17 mouse cellular contexts compared by ENCODE assay signal in genomic region chr8:24725630-24726029, GRCm38 (mm10). TPM values are rescaled to one million over a fixed set of nuclear protein-coding genes. Genes with fewer than 3 reads are reported as not detected.
DNase-seq lines count a peak whose midpoint lies in the region; ATAC-seq lines count a peak whose summit lies in the region.
"Had no signal": no experiment of that assay in that cellular context is flagged by ENCODE, and none has a peak within 500 bp of the region (broad histone marks: within the 10 kb centered on the region; RNA-seq: fewer than 3 reads in every experiment).

Gene Adam3 (minus strand): TSS chr8:24725852.

- 26% methylated on average over 11 of the region's 11 CpGs for WGBS in liver, embryonic 11.5 days
- WGBS in hindbrain, embryonic 14.5 days: 62% methylated on average over 11 of the region's 11 CpGs

- ATAC-seq in liver, embryonic 11.5 days (replicated peaks; ENCODE audit: low FRiP score): no peak
- peak; percentile 99 for ATAC-seq in hematopoietic stem cell, adult 5-6 weeks (replicated peaks in 1 of 2; ENCODE audit: insufficient read depth in 1 of 2, low FRiP score in 2 of 2, low TSS enrichment in 1 of 2, low read depth in 1 of 2, poor library complexity in 2 of 2, severe bottlenecking in 2 of 2)
- ATAC-seq in megakaryocyte, adult 5-6 weeks (ENCODE audit: poor library complexity, severe bottlenecking): peak; percentile 98
- ATAC-seq in hindbrain, embryonic 14.5 days (ENCODE audit: low FRiP score): no peak
- ATAC-seq: forebrain, embryonic 15.5 days had no signal

- peak; percentile 2 to 4 for DNase-seq in cerebellum, postnatal 10 days
- DNase-seq in cerebellum, adult 8-10 months: no peak
- peak; percentile 25 for DNase-seq in liver
- DNase-seq in liver, embryonic 11.5 days (ENCODE audit: low spot score): no peak
- DNase-seq in hindbrain, embryonic 14.5 days (ENCODE audit: low spot score): no peak
- no peak for DNase-seq in gastrocnemius, postnatal 10 days
- DNase-seq: B cell, adult 2 months; kidney, adult 18-20 months; right cerebral cortex, postnatal 4 days had no signal

- H3K36me3 ChIP-seq in liver, embryonic 11.5 days (ENCODE audit: control insufficient read depth, insufficient read depth, low read length): no peaks in the 10 kb centered on the region
- H3K36me3 ChIP-seq in hindbrain, embryonic 14.5 days (replicated peaks; ENCODE audit: control insufficient read depth, insufficient read depth): no peaks in the 10 kb centered on the region
- H3K36me3 ChIP-seq: embryonic facial prominence, embryonic 12.5 days; forebrain, embryonic 15.5 days had no signal

- H3K27me3 ChIP-seq in liver, embryonic 11.5 days (replicated peaks; ENCODE audit: control insufficient read depth, insufficient read depth, low read length): no peaks in the 10 kb centered on the region
- no peaks in the 10 kb centered on the region for H3K27me3 ChIP-seq in hindbrain, embryonic 14.5 days (ENCODE audit: control insufficient read depth, insufficient read depth, low read length)
- H3K27me3 ChIP-seq: embryonic facial prominence, embryonic 12.5 days; forebrain, embryonic 15.5 days had no signal

- no peak within 1 kb of the TSS for H3K27ac ChIP-seq in liver, embryonic 11.5 days (ENCODE audit: low read depth, low read length)
- H3K27ac ChIP-seq in hindbrain, embryonic 14.5 days: no peak within 1 kb of the TSS
- H3K27ac ChIP-seq: embryonic facial prominence, embryonic 12.5 days; forebrain, embryonic 15.5 days had no signal

- H3K9ac ChIP-seq in liver, embryonic 11.5 days (ENCODE audit: low read depth, low read length): no peak within 1 kb of the TSS
- no peak within 1 kb of the TSS for H3K9ac ChIP-seq in hindbrain, embryonic 14.5 days
- H3K9ac ChIP-seq: embryonic facial prominence, embryonic 12.5 days; forebrain, embryonic 15.5 days had no signal

- H3K4me3 ChIP-seq in liver, embryonic 11.5 days (ENCODE audit: low read depth, low read length): no peak within 1 kb of the TSS
- no peak within 1 kb of the TSS for H3K4me3 ChIP-seq in hindbrain, embryonic 14.5 days (replicated peaks; ENCODE audit: low read length)
- H3K4me3 ChIP-seq: embryonic facial prominence, embryonic 12.5 days; forebrain, embryonic 15.5 days; myocyte had no signal

- no peak within 1 kb of the TSS for H3K4me2 ChIP-seq in liver, embryonic 11.5 days
- H3K4me2 ChIP-seq in hindbrain, embryonic 14.5 days (replicated peaks): no peak within 1 kb of the TSS
- H3K4me2 ChIP-seq: embryonic facial prominence, embryonic 12.5 days; forebrain, embryonic 15.5 days had no signal

- no peaks in the 10 kb centered on the region for H3K4me1 ChIP-seq in liver, embryonic 11.5 days (replicated peaks; ENCODE audit: control insufficient read depth, insufficient read depth, low read length)
- no peaks in the 10 kb centered on the region for H3K4me1 ChIP-seq in hindbrain, embryonic 14.5 days (replicated peaks; ENCODE audit: control insufficient read depth, insufficient read depth, low read length)
- H3K4me1 ChIP-seq: forebrain, embryonic 15.5 days had no signal

- no peaks in the 10 kb centered on the region for H3K9me3 ChIP-seq in liver, embryonic 11.5 days (ENCODE audit: control insufficient read depth, low read length)
- H3K9me3 ChIP-seq in hindbrain, embryonic 14.5 days (ENCODE audit: control insufficient read depth, low read length): no peaks in the 10 kb centered on the region
- H3K9me3 ChIP-seq: embryonic facial prominence, embryonic 12.5 days; forebrain, embryonic 15.5 days had no signal

RNA-seq across cellular contexts. Expression of gene Adam3, which starts in this region (rescaled TPM):
- polyA plus RNA-seq in liver, embryonic 11.5 days (2014; fragmentation: Nextera tagmentation; extraction: Ambion mirVana): 0.10 and 0.18 TPM in 2 replicates
- total RNA-seq in hematopoietic stem cell, adult 5-6 weeks (2017): 1.8 TPM in 1 of 2 replicates, not detected in the other
- total RNA-seq in megakaryocyte, adult 5-6 weeks (2015): not detected in 2 replicates
- 1.5 and 2.9 TPM in 2 replicates for total RNA-seq in megakaryocyte, adult 5-6 weeks (2017)
- not detected in 2 replicates for polyA plus RNA-seq in hindbrain, embryonic 14.5 days (2014; fragmentation: Nextera tagmentation; extraction: Ambion mirVana)
- not detected for total RNA-seq in gastrocnemius, postnatal 10 days (2021)
- total RNA-seq: left cerebral cortex, postnatal 25 days; MEL had no signal
- polyA plus RNA-seq: forebrain, embryonic 15.5 days; hindbrain, embryonic 11.5 days had no signal

Comparison
In these comparisons a context has a peak if more than half of its experiments do, and no peak if none do; other contexts are left out.
1. DNase-seq: peak in cerebellum, postnatal 10 days (2 of 2) and liver (single experiment); none in cerebellum, adult 8-10 months (single experiment), liver, embryonic 11.5 days (single experiment), hindbrain, embryonic 14.5 days (single experiment) and gastrocnemius, postnatal 10 days (single experiment).
2. ATAC-seq: peak in hematopoietic stem cell, adult 5-6 weeks (2 of 2) and megakaryocyte, adult 5-6 weeks (single experiment); none in liver, embryonic 11.5 days (single experiment) and hindbrain, embryonic 14.5 days (single experiment).